Mouse (Mus musculus) myocyte (in vitro differentiated cells): ENCODE results near the gene Atp8a1.

Source experiments
- CEBPB ChIP-seq: IDR thresholded peaks from 2 replicates; pipeline ENCODE4 v1.6.1; 2011; ENCODE audit warnings: mild to moderate bottlenecking, moderate library complexity; ENCODE audit not compliant: poor library complexity, insufficient read depth, severe bottlenecking
- E2F4 ChIP-seq: IDR thresholded peaks from one replicate; pipeline ENCODE4 v1.6.1; 2011; ENCODE audit warnings: mild to moderate bottlenecking, control low read depth, moderate library complexity; ENCODE audit not compliant: insufficient read depth
- MAX ChIP-seq: IDR thresholded peaks from one replicate; pipeline ENCODE4 v1.6.1; 2011; ENCODE audit warnings: low read depth, mild to moderate bottlenecking, control low read depth
- MYOD1 ChIP-seq, 3 experiments: IDR thresholded peaks; one replicate each; pipeline ENCODE4 v1.6.1; 2011; ENCODE audit warnings: control low read depth in 2 of 3, low read depth in 2 of 3, mild to moderate bottlenecking in 2 of 3, moderate library complexity in 1 of 3; ENCODE audit not compliant: insufficient read length in 2 of 3, control insufficient read depth in 1 of 3
- MYOG ChIP-seq, 3 experiments: IDR thresholded peaks; one replicate each; pipeline ENCODE4 v1.6.1; 2011; ENCODE audit warnings: control low read depth in 2 of 3, low read depth in 2 of 3, mild to moderate bottlenecking in 2 of 3; ENCODE audit not compliant: insufficient read length in 2 of 3, control insufficient read depth in 1 of 3, insufficient read depth in 1 of 3
- POLR2A ChIP-seq: IDR thresholded peaks from one replicate; pipeline ENCODE4 v1.6.1; 2011; ENCODE audit warnings: low read depth, mild to moderate bottlenecking, control low read depth, moderate library complexity; ENCODE audit not compliant: insufficient read length
- POLR2AphosphoS2 ChIP-seq: IDR thresholded peaks from one replicate; pipeline ENCODE4 v1.6.1; 2011; ENCODE audit warnings: low read depth, control low read depth; ENCODE audit not compliant: insufficient read length
- REST ChIP-seq: IDR thresholded peaks from one replicate; pipeline ENCODE4 v1.6.1; 2011; ENCODE audit warnings: mild to moderate bottlenecking, control low read depth, moderate library complexity; ENCODE audit not compliant: insufficient read depth, insufficient read length
- SRF ChIP-seq: IDR thresholded peaks from one replicate; pipeline ENCODE4 v1.6.1; 2011; ENCODE audit warnings: low read depth; ENCODE audit not compliant: control insufficient read depth, insufficient read length
- TCF12 ChIP-seq: IDR thresholded peaks from one replicate; pipeline ENCODE4 v1.6.1; 2011; ENCODE audit warnings: mild to moderate bottlenecking, control low read depth; ENCODE audit not compliant: poor library complexity, insufficient read depth, severe bottlenecking
- TCF3 ChIP-seq: IDR thresholded peaks from one replicate; pipeline ENCODE4 v1.6.1; 2011; ENCODE audit warnings: low read depth, control low read depth; ENCODE audit not compliant: insufficient read length
- USF1 ChIP-seq: IDR thresholded peaks from one replicate; pipeline ENCODE4 v1.6.1; 2011; ENCODE audit warnings: low read depth, mild to moderate bottlenecking, control low read depth, moderate library complexity

DNA sequence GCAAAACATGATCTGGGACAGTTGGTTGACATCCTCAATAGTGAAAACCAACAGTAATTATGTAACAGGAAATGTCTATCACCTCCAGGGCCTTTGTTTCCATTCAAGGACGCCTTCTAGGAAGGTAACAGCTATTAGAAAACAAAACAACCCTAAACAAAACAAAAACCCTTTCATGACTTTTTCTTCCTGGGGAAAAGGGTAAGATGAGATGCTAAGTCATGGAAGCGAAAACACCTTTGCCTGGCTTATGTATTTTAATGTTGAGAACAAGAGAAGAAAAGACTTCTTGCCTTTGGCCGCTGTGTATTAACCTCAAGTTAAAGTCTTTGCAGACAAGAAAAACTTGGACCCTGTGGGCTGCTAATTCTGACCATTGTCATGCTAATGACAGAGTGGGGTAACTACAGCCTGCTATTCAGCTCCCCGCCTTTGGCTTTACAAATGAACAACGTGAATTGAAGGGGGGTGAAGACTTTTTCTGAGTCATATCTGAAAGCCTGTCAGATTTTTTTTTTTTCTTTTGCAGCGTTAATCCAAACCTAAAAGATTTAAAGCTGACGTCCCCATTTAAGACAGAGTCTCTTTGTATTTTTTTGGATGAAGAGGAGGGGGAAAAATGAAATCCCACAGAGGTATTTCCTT is 214.0 kb downstream of the Atp8a1 start:
- TF ChIP-seq POLR2A, result no peak
- no peak for TF ChIP-seq MYOG (IDR thresholded peaks at IDR 0.05; ENCODE audit: control insufficient read depth in 1 of 3, insufficient read depth in 1 of 3, insufficient read length in 2 of 3, low read depth in 2 of 3)
- no peak for TF ChIP-seq USF1
- no peak for TF ChIP-seq POLR2AphosphoS2
- no peak for TF ChIP-seq SRF
- no peak for TF ChIP-seq CEBPB
- no peak for TF ChIP-seq E2F4
- TF ChIP-seq MAX, result no peak
- no peak for TF ChIP-seq MYOD1 (IDR thresholded peaks at IDR 0.05; ENCODE audit: control insufficient read depth in 1 of 3, insufficient read length in 2 of 3, low read depth in 2 of 3)
- TF ChIP-seq REST, result no peak
- no peak for TF ChIP-seq TCF12
- no peak for TF ChIP-seq TCF3
